Mouse (Mus musculus): ENCODE measurements at regions not wholly inside any gene's neighbourhood (a gene's known extent, or its start where the extent isn't known, plus 50 kb on each side); places are given as distances from the start of the nearest gene placed in this dataset.

- H3K27me3 ChIP-seq (replicated peaks) = no peaks in the 10 kb centered on the region
Measured at GRCm38 (mm10) chr9:112608932-112609331, 373.2 kb upstream of the Arpp21 start.

GRCm38 (mm10) chr9:112607221-112607620 is 371.5 kb upstream of the Arpp21 start:
- Histone ChIP-seq H3K27me3 (replicated peaks) (no peaks in the 10 kb centered on the region), H3K36me3 (replicated peaks; ENCODE audit: low read length) (no peaks in the 10 kb centered on the region), H3K4me1 (no peaks in the 10 kb centered on the region), H3K4me3 (replicated peaks) (no peak overlapping the region), H3K9me3 (peaks cover 7% of the 10 kb centered on the region; the same call in 1 of the 2 replicates)
- TF ChIP-seq GATA1 (IDR thresholded peaks at IDR 0.05; ENCODE audit: borderline replicate concordance, low read length) (no peak), FLI1 (IDR thresholded peaks at IDR 0.05; ENCODE audit: low read length) (no peak)

More at GRCm38 (mm10) chr9:112608932-112609331, 373.2 kb upstream of the Arpp21 start:
- TF ChIP-seq FLI1 (IDR thresholded peaks at IDR 0.05; ENCODE audit: low read length) = no peak
- TF ChIP-seq GATA1 (IDR thresholded peaks at IDR 0.05; ENCODE audit: borderline replicate concordance, low read length) = no peak
- H3K4me1 ChIP-seq = no peaks in the 10 kb centered on the region
- H3K36me3 ChIP-seq (replicated peaks; ENCODE audit: low read length) = no peaks in the 10 kb centered on the region
- peaks cover 3% of the 10 kb centered on the region; the same call in 1 of the 2 replicates for H3K9me3 ChIP-seq
- H3K4me3 ChIP-seq (replicated peaks) = no peak overlapping the region

GRCm38 (mm10) chr9:112595731-112596130 is 360.0 kb upstream of the Arpp21 start:
- Histone ChIP-seq H3K9me3 (peaks cover 6% of the 10 kb centered on the region; the same call in 1 of the 2 replicates), H3K27me3 (replicated peaks) (no peaks in the 10 kb centered on the region), H3K36me3 (replicated peaks; ENCODE audit: low read length) (no peaks in the 10 kb centered on the region), H3K4me1 (no peaks in the 10 kb centered on the region), H3K4me3 (replicated peaks) (no peak overlapping the region)
- TF ChIP-seq FLI1 (IDR thresholded peaks at IDR 0.05; ENCODE audit: low read length) (no peak), GATA1 (IDR thresholded peaks at IDR 0.05; ENCODE audit: borderline replicate concordance, low read length) (no peak)

- H3K9me3 ChIP-seq = no peaks in the 10 kb centered on the region
- no peak overlapping the region for H3K4me3 ChIP-seq (replicated peaks)
- H3K36me3 ChIP-seq (replicated peaks; ENCODE audit: low read length) = no peaks in the 10 kb centered on the region
- H3K27me3 ChIP-seq (replicated peaks) = no peaks in the 10 kb centered on the region
- TF ChIP-seq FLI1 (IDR thresholded peaks at IDR 0.05; ENCODE audit: low read length) (no peak), GATA1 (IDR thresholded peaks at IDR 0.05; ENCODE audit: borderline replicate concordance, low read length) (no peak)
- H3K4me1 ChIP-seq = no peaks in the 10 kb centered on the region
Measured at GRCm38 (mm10) chr9:112590241-112590640, 354.5 kb upstream of the Arpp21 start.

GRCm38 (mm10) chr9:112573316-112573715 is 337.6 kb upstream of the Arpp21 start:
- TF ChIP-seq FLI1 (IDR thresholded peaks at IDR 0.05; ENCODE audit: low read length) (no peak), GATA1 (IDR thresholded peaks at IDR 0.05; ENCODE audit: borderline replicate concordance, low read length) (no peak)
- Histone ChIP-seq H3K9me3 (peaks cover 7% of the 10 kb centered on the region; the same call in 1 of the 2 replicates), H3K4me1 (no peaks in the 10 kb centered on the region), H3K4me3 (replicated peaks) (no peak overlapping the region), H3K36me3 (replicated peaks; ENCODE audit: low read length) (no peaks in the 10 kb centered on the region), H3K27me3 (replicated peaks) (no peaks in the 10 kb centered on the region)

GRCm38 (mm10) chr9:112561348-112561747 is 325.6 kb upstream of the Arpp21 start:
- TF ChIP-seq GATA1 (IDR thresholded peaks at IDR 0.05; ENCODE audit: borderline replicate concordance, low read length) (no peak), FLI1 (IDR thresholded peaks at IDR 0.05; ENCODE audit: low read length) (no peak)
- no peaks in the 10 kb centered on the region for H3K4me1 ChIP-seq
- H3K36me3 ChIP-seq (replicated peaks; ENCODE audit: low read length) = no peaks in the 10 kb centered on the region

GRCm38 (mm10) chr9:112560226-112560625 is 324.5 kb upstream of the Arpp21 start:
- no peaks in the 10 kb centered on the region for H3K9me3 ChIP-seq
- H3K36me3 ChIP-seq (replicated peaks; ENCODE audit: low read length) = no peaks in the 10 kb centered on the region
- no peaks in the 10 kb centered on the region for H3K4me1 ChIP-seq
- TF ChIP-seq GATA1 (IDR thresholded peaks at IDR 0.05; ENCODE audit: borderline replicate concordance, low read length) = no peak
- TF ChIP-seq FLI1 (IDR thresholded peaks at IDR 0.05; ENCODE audit: low read length) = no peak
- no peaks in the 10 kb centered on the region for H3K27me3 ChIP-seq (replicated peaks)
- H3K4me3 ChIP-seq (replicated peaks) = no peak overlapping the region

More at GRCm38 (mm10) chr9:112561348-112561747, 325.6 kb upstream of the Arpp21 start:
- H3K9me3 ChIP-seq = no peaks in the 10 kb centered on the region
- H3K27me3 ChIP-seq (replicated peaks) = no peaks in the 10 kb centered on the region
- H3K4me3 ChIP-seq (replicated peaks) = no peak overlapping the region

GRCm38 (mm10) chr9:112537924-112538323 is 302.2 kb upstream of the Arpp21 start:
- TF ChIP-seq GATA1 (IDR thresholded peaks at IDR 0.05; ENCODE audit: borderline replicate concordance, low read length) (no peak), FLI1 (IDR thresholded peaks at IDR 0.05; ENCODE audit: low read length) (no peak)
- no peaks in the 10 kb centered on the region for H3K4me1 ChIP-seq
- H3K4me3 ChIP-seq (replicated peaks) = no peak overlapping the region
- H3K9me3 ChIP-seq = no peaks in the 10 kb centered on the region
- H3K36me3 ChIP-seq (replicated peaks; ENCODE audit: low read length) = no peaks in the 10 kb centered on the region
- no peaks in the 10 kb centered on the region for H3K27me3 ChIP-seq (replicated peaks)

GRCm38 (mm10) chr9:112525377-112525776 is 289.6 kb upstream of the Arpp21 start:
- no peaks in the 10 kb centered on the region for H3K27me3 ChIP-seq (replicated peaks)
- no peaks in the 10 kb centered on the region for H3K36me3 ChIP-seq (replicated peaks; ENCODE audit: low read length)
- H3K4me1 ChIP-seq = no peaks in the 10 kb centered on the region
- no peak overlapping the region for H3K4me3 ChIP-seq (replicated peaks)
- H3K9me3 ChIP-seq = no peaks in the 10 kb centered on the region
- TF ChIP-seq GATA1 (IDR thresholded peaks at IDR 0.05; ENCODE audit: borderline replicate concordance, low read length) = no peak
- TF ChIP-seq FLI1 (IDR thresholded peaks at IDR 0.05; ENCODE audit: low read length) = no peak

- no peaks in the 10 kb centered on the region for H3K4me1 ChIP-seq
- TF ChIP-seq GATA1 (IDR thresholded peaks at IDR 0.05; ENCODE audit: borderline replicate concordance, low read length) = no peak
- no peak for TF ChIP-seq FLI1 (IDR thresholded peaks at IDR 0.05; ENCODE audit: low read length)
- H3K27me3 ChIP-seq (replicated peaks) = no peaks in the 10 kb centered on the region
- no peak overlapping the region for H3K4me3 ChIP-seq (replicated peaks)
- H3K36me3 ChIP-seq (replicated peaks; ENCODE audit: low read length) = no peaks in the 10 kb centered on the region
- no peaks in the 10 kb centered on the region for H3K9me3 ChIP-seq
Measured at GRCm38 (mm10) chr9:112523251-112523650, 287.5 kb upstream of the Arpp21 start.

GRCm38 (mm10) chr9:112510716-112511115 is 275.0 kb upstream of the Arpp21 start:
- Histone ChIP-seq H3K4me1 (no peaks in the 10 kb centered on the region), H3K4me3 (replicated peaks) (no peak overlapping the region), H3K9me3 (no peaks in the 10 kb centered on the region), H3K36me3 (replicated peaks; ENCODE audit: low read length) (no peaks in the 10 kb centered on the region), H3K27me3 (replicated peaks) (no peaks in the 10 kb centered on the region)
- TF ChIP-seq FLI1 (IDR thresholded peaks at IDR 0.05; ENCODE audit: low read length) (no peak), GATA1 (IDR thresholded peaks at IDR 0.05; ENCODE audit: borderline replicate concordance, low read length) (no peak)

All from megakaryocyte, embryonic 14.5 days (primary cell).